Mouse (Mus musculus): Measurements from ENCODE around the gene Gm49450.
"Not testable (repeated sequence)": the region's sequence is repeated elsewhere in the genome, so short reads cannot be mapped to it uniquely, and the experiment has no call there.

Gm49450 gene

DNA sequence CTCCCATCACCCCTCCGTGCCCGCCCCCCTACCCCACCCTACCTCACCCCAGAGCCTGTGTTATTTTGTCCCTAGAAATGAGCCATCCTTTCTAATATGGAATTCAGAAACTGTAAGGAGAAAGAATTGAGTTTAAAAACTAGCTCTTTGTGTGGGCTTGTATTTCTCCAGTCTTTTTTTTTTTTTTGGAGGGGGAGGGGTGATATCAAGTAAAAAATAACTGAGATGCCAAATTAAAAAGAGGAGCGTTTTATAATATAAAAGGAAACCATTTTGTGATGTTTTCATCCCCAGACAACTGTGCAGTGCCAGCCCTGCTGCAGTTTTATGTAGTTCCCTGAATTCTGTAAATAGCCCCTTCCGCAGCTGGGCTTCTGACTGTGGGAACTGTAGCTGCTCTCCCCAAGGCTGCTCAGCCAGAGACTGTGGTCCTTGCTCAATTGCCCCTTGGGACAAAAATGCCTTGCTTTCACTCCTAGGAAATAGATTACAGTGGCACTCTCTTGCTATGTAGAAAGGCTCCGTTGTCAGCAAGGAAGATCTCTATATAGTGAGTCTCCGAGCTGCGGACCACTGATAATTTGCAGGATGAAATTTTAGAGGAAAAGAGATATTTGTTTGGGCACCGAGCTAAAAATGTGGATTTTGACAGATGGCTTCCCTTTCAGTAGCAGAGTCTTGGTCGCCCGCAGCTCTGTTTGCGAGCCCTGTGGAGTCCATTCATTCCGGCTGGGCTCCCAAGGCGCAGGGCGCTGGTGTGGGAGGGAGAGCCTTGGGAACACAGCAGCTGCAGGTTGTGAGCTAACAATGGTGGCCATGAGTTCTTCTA lies 1.3 kb upstream of the Gm49450 start:
- no peak for DNase-seq (ENCODE audit: low spot score)

DNA sequence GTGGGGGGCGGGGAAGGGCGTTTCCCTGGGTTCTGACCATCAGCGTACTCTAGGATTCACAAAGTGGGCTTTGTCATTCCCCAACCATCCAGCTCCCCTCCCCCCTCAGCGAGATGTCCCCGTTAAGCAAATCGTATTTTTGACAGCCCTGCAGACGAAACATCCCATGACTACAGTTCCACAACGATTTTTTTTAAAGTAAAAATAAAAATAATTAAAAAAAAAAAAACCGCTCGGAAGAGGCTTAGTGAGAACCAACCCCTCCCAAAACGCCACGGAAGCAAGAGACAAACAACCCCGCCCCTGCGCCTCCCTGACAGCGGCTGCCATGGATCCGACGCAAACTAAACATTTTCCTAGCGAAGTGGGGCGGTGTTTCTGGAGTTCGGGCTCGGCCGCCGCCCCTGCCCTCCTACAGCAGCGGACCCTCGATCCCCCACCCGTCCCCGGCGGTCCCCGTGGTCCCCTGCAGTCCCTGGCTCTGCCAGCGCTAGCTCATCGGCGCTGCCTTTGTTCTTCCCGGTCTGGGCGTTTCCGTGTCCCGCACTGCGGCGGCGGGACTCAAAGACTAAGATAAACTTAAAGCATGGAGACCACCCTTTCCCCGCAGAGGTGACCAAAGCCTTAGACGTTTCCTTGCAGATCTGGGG lies 475 bp downstream of the Gm49450 start:
- peak; percentile 68 for DNase-seq (ENCODE audit: low spot score)

DNA sequence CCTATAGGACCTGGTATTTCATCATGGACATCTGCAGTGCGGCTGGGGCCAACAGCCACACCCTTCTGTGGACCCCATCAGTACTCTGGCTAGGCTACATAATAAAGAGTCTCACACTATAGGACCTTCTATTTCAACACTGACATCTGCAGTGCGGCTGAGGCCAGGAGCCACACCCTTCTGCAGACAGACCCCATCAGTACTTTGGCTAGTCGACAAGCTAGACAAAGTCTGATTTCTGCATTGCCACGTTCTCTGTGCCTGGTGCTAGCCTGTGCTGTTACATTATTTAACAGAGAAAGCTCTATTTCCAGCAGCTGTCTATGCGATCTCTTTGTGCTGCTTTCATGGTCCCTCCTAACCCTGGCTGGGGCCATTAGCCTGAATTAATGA lies 1.3 kb downstream of the Gm49450 start:
- no peak for DNase-seq (ENCODE audit: low spot score)

DNA sequence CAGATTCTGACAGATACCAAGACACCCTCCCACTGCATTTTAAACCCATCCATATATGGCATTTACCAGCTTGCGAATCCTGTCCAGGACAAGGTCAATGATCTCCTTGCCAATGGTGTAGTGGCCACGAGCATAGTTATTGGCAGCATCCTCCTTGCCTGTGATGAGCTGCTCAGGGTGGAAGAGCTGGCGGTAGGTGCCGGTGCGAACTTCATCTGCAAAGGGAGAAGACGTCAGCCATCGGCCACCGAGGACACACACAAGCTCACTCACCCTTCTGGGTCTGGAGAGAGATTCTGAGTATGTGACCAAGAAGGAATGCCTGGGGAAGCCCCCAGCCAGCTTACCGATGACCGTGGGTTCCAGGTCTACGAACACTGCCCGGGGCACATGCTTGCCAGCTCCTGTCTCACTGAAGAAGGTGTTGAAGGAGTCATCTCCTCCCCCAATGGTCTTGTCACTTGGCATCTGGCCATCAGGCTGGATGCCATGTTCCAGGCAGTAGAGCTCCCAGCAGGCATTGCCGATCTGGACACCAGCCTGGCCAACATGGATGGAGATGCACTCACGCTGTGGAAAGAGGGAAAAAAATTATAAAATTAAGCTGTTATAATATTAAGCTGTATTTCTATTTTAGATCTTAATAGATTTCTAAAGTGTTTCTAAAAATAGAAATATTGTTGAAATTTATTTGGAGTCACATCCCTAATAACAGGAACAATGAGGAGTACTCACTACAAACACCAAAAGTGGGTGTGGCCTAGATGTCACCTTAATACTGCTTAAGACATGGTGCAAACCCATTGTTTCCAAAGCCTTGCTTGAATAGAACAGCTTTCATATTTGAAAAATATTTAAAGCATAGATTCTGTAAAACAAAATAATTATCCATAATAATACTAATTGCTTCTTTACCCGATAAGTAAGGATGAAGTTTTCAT lies 2.0 kb downstream of the Gm49450 start:
- DNase-seq (ENCODE audit: low spot score), result not testable (repeated sequence)

DNA sequence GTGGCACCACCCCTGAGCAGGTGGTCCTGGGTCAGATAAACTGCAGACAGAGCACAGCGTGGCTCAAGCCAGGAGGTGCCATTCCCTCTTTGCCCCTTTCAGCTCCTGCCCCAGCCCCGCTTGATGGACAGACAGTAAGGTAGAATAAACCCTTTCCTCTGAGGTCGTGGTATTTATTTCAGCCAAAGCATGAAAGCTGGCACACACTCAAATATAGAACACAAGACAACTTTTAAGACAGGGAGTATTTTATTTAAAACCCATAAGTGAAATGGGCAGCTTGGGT lies 3.8 kb downstream of the Gm49450 start:
- no peak for DNase-seq (ENCODE audit: low spot score)

DNA sequence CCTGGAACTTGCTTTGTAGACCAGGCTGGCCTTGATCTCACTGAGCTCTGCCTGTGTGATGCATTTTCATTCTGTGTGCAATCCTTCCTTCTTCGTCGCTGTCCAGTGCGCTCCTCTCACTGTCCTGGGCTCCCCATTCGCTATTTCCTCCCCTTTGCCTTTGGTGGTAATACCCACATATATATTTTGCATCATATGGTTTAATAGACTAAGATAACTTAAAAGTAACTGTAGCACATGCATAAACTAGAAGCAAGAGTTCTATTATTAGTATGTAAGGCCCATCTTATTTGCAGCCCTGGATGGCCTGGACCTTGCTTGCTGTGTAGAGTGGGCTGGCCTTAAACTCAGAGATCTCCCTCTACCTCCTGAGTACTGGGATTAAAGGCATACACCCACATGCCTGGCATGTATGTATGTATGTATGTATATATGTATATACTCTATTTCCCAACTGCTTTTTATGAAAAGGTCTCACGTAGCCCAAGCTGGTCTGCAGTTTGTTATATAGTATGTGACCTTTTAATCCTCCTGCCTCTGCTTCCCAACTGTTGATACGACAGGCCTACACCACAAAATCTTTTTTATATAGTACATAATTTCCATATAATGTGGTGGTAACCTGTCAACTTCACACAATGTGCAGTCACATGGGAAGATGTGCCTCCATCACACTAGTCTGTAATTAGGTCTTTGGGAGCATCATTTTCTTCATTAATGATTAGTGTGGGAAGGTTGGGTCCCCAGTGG lies 4.3 kb downstream of the Gm49450 start:
- DNase-seq (ENCODE audit: low spot score), result no peak

DNA sequence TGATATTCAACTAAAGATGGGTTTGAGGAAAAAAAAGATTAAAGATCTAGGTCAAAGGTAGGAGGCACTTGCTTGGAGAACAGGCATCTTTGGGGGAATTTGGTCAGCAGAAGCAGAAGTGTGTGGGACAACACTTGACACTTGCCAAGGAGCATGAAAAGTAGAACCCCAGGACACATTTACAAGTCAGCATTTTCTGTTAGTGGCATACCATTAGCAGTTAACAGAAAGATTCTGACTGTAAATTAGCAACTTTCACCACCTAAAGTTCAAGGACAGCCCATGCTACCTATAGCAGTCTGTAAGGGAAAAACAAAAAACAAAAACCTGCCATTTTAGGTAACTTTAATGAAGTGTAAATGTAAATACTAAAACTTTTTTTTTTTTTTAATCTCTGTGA lies 5.0 kb downstream of the Gm49450 start:
- DNase-seq (ENCODE audit: low spot score), result no peak

DNA sequence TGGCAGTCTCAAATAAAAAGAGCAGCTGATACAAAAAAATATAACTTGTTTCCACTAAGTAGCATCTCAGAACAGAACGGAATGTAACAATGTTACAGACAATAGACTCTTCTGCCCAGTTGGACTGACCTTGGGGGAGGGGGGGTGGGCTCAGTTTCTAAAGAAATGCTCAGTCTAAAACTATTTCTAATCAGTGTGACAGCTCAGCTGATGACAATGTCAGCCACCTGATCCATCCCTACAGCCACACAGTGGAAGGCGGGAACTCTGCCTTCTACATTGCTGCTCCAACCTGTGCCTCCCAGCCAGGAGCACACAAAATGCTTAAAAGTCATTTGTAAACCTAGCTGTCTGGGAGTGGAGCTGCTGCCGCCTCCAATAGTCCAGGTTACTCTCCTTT lies 5.5 kb downstream of the Gm49450 start:
- DNase-seq (ENCODE audit: low spot score), result no peak

DNA sequence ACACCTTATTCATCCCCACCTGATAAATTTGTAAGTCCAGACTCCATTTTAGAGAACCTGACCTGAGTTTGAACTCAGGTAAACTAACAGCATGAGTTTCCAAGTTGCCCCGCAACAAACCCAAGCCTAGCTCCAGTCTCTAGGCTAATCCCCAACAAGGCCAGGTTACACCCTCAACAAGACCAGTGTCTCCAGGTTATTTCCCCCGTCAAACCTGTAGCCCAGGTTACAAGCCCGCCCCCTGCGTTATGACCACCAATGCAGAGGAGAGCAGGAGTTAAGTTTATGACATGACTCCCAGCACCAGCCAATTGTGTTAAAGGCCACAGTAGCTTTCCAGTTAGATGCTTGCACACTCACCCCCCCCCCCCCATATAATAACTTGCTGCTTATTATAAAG lies 10.2 kb downstream of the Gm49450 start:
- DNase-seq (ENCODE audit: low spot score), result no peak

DNA sequence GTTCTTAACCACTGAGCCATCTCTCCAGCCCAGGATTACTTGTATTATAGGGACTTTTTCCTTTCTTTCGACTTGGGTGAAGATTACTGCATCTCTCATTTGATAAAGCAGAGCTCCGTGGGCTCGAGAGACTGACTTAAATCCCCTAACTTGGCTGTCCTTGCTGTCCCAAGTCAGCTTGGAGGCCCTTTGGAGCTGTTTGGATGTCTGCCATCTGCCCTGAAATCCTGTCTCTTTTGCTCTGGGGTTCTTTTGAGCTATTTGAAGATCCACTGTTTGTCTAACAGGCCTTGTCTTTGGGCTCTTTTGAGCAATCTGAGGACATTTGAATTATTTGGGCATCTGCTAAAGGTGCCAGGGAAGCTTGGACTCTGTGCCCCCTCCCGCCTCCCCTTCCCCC lies 11.3 kb downstream of the Gm49450 start:
- no peak for DNase-seq (ENCODE audit: low spot score)

DNA sequence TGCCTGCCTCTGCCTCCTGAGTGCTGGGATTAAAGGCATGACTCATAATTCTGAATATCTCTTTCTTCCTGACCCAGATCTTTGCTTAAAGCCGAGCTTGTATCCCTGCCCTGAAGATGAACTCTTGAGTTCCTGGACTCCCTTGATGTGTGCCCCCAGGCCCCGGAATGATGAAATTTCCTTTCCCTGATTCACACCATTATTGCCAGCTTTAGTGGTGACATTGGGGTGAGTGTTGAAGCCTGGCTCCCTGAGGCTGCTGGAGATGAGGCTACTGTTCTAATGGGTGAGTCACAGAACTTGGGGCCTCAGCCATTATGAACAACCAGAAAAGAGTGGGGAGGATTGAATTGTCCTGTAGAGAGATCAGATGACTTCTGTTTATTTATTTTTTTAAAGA lies 11.8 kb downstream of the Gm49450 start:
- DNase-seq (ENCODE audit: low spot score), result no peak

DNA sequence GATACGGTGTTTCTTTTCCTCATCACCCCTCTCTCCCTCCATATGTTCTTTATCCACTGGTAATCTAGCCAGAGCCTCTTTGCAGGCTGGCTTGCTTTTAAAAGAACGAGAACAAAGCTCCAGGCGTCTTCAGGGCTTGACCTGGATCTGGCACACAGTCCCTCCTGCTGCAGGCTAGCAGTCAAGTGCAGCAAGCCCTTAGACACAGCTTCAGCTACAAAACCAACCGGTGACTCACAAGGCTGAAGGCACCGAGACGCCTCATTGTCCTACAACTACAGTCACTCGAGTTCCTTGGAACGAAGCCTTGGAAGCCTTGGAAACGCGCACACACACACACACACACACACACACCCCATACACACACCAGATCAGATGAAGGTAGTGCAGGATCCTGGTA lies 12.5 kb downstream of the Gm49450 start:
- no peak for DNase-seq (ENCODE audit: low spot score)

DNA sequence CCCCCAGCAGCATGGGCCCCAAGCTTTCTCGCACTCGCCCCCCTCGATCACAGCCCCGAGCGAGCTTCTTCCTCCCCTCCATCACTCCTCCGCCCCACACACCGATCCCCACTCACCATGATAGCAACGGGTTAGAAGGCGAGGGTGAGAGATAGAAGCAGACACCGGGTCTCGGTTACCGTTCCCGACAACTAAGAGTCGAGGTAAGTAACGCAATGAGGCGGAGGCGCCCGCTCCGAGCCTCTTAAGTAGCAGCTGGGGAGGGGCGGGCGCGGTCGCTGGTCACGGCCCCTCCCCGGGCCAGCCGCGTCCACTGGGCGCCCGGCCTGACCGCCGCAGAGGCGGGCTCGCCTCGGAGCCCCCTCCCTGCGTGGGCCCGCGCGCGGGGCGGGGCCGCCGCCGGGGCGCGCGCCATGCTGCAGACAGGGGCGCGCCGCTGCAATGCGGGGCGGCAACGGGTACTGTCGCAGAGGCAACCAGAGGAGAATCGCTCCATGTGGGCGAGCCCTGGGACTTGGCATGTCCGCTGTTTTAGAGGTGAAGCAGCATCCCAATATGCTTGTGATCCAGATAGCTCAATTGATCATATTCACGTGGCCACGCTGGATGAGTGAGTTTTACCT lies 19.0 kb downstream of the Gm49450 start, which contains the start of gene Tuba1b:
Gene Tuba1b, minus strand, starts transcription at position 349 of the 623 bp plus-strand sequence.
- DNase-seq (ENCODE audit: low spot score), result peak; percentile 92

DNA sequence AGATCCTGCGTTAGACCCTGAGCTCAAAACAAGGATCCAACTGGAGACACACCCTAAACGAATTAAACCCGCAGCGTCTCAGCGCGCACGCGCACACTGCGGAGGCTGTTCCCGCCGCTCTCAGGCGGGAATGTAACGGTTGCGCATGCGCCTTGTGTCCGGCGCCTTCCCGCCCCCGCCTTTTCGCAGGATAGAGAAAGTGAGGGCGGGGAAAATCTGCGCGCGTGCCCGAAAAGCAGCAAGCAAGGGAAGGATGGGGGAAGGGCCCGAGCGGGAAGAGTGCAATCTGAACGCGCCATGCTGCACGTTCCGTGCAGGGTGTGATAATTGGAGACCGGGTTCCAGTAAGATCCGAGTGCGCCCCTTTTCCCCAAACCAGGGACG lies 19.5 kb downstream of the Gm49450 start:
- peak; percentile 97 for DNase-seq (ENCODE audit: low spot score)

DNA sequence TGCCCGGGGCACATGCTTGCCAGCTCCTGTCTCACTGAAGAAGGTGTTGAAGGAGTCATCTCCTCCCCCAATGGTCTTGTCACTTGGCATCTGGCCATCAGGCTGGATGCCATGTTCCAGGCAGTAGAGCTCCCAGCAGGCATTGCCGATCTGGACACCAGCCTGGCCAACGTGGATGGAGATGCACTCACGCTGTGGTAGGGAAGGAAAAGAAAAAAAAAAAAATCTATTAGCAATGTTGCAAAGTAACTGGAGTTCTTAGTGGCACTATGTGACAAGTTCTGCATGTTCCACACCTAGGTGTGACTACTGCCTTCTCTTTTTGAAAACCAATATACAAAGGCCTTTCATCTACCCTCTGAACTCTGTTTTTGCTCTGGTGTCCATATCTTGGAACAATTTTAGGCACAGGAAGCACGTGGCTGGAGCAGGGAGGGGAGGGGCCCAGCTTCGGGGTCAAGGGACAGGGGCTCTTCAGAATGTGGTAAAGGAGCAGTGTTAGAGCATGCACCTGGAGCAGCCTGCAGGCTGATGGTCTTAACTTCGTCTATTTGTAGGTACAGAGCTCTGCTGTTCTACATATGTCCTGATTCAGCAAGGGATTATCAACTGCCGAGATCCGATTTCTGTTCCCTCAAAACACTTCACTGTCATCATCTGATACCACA lies 20.2 kb downstream of the Gm49450 start:
- DNase-seq (ENCODE audit: low spot score), result not testable (repeated sequence)

DNA sequence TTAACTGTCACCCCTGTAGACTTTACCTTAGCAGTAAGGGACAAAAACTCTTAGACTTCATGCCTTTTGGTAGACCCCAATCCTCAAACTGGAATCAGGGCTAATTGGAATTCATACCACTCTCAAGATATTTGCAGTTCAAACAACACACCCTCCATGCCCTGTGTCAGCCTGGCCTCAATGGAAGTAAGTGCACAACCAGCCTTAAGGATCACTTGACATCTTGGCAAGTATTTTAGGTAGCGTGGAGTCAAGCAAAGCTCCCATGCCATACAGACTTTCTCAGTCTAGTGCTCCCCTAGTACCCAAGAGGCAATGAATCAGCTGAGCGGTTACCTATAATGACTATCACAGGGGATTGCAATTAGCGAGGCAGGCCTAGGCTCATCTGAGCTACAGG lies 22.4 kb downstream of the Gm49450 start:
- DNase-seq (ENCODE audit: low spot score), result no peak

DNA sequence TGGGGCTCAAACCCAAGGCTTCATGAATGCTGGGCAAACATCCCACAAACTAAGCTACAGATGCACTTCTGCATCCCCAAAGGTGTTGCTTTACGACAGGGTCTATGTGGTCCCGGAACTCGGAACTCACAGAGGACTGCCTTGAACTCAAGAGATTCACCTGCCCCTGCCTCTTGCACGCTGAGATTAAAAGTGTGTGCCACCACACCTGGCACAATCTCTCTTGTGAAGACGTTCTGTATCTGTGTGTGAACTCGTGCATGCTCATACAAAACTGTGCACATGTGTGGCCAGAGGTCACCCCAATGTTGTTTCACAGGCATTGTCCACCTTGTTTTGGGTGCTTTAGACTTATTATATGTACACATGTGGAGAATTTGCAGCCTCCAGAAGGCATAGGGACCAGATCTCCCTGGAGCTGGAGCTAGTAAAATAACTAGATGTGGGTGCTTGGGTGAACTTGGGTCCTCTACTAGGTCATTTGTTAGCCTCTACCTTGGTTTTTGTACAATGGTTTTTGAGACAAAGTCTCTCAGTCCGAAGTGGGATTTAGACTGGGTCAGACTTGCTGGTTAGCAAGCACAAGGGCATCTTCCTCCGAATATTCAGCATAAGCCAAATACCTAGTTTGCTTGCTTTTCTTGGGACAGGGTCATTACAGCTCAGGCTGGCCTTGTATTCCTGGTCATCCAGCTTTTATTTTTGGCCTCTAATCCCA lies 23.2 kb downstream of the Gm49450 start:
- DNase-seq (ENCODE audit: low spot score), result no peak

DNA sequence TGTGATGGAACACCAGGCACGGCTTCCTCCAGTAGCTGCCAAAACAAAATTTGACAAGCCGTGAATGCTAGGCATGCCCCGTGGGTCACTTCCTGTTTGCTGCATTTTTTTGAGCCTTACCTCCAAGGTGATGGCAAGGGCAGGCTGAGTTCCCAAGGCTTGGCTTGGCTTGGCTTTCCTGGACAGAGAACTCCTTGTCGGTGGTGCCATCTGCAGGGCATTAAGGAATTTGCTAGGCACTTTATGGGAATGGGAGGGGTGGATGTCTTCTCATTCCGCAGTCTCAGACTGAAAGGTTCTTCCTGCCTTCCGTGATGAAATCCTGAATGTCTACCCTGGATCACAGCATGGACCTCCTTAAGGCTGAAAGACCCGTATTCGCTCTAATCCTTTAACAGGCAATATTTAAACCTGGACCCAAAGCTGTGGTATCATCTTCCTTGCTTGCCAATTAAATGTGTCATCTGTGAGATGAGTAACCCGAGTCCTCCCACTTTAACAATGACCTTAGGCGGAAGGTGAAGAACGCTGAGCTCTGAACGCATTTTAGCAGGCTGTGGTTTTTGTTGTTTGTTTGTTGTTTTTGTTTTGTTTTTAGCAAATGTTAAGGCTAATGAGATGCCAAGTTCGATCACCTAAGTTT lies 24.6 kb downstream of the Gm49450 start:
- DNase-seq (ENCODE audit: low spot score), result peak; percentile 74

DNA sequence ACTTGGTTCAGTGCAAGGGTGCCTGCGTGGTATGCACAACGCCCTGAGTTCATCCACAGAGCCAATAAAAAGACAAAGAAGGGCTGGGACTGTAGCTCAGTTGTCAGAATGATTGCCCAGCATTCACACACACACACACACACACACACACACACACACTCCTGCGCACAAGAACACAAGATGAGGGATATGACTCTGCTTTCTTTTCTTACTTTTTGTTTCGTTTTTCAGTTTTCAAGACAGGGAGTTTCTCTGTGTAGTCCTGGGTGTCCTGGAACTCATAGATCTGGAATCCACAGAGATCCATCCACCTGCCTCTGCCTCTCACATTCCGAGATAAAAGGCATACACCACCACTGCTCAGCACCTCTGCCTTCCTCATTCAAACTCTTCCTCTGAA lies 25.8 kb downstream of the Gm49450 start:
- DNase-seq (ENCODE audit: low spot score), result no peak

DNA sequence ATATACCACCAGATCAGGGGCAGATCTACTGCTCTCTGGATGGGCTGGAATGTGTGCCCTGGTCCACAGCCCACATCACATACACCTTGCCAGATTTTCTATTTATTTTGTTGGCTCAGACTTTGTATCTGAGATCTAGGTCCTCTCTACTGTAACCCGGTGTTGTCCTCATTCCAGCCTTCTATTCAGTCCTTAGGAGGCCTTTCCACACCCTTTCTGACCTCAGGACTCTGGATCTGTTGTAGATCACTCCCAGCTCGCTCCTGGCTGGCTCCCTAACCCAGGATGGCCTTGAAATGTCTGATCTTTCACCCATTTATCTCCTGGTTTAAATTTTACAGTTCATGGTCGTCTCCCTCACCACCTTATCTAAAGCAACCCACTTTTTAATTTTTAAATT lies 28.7 kb downstream of the Gm49450 start:
- DNase-seq (ENCODE audit: low spot score), result no peak

Data from layer of hippocampus, adult 11-12 months (tissue).